Mouse (Mus musculus) liver, embryonic 14.5 days (tissue): ENCODE measurements around the gene Wfs1.

Experiments
- CTCF ChIP-seq: IDR thresholded peaks from 2 replicates; pipeline ENCODE4 v1.5.1; 2016; ENCODE audit warnings: antibody characterized with exemption, low read depth, control low read depth
- EP300 ChIP-seq: IDR thresholded peaks from 2 replicates; pipeline ENCODE4 v1.6.1; 2016; ENCODE audit warnings: antibody characterized with exemption, low read depth

- TF ChIP-seq EP300 (no peak), CTCF (no peak)
These were observed 66.2 kb downstream of the Wfs1 start for GRCm38 (mm10) chr5:36922811-36923210.
